10 mouse cellular contexts compared by ENCODE assay signal in genomic region chr17:88758003-88758437, GRCm38 (mm10). TPM values are rescaled to one million over a fixed set of nuclear protein-coding genes. Genes with fewer than 3 reads are reported as not detected.
DNase-seq lines count a peak whose midpoint lies in the region; ATAC-seq lines count a peak whose summit lies in the region.
"Had no signal": no experiment of that assay in that cellular context is flagged by ENCODE, and none has a peak within 500 bp of the region (broad histone marks: within the 10 kb centered on the region; RNA-seq: fewer than 3 reads in every experiment).

No protein-coding gene starts in this region.

- H3K27ac ChIP-seq in forebrain, embryonic 14.5 days (ENCODE audit: low read depth, low read length), result 0 out of 2 replicates have a peak overlapping the region, but pooled peaks have one; percentile 41

- H3K9ac ChIP-seq in forebrain, embryonic 14.5 days (ENCODE audit: low read length), result no peak overlapping the region

- 5% methylated on average over 9 of the region's 9 CpGs for WGBS in forebrain, embryonic 14.5 days

- intact Hi-C loops in left cerebral cortex, postnatal 4 days (cut with DNase I), result loop anchor here (10.0 kb wide), 1 partner anchor 187 kb away; no protein-coding TSS in a partner anchor
- intact Hi-C loops in left cerebral cortex, postnatal 25 days (cut with DNase I), result loop anchor here (10.0 kb wide), 1 partner anchor 187 kb away; no protein-coding TSS in a partner anchor

- H3K36me3 ChIP-seq in forebrain, embryonic 14.5 days (ENCODE audit: control insufficient read depth, insufficient read depth, low read length), result no peaks in the 10 kb centered on the region
- H3K36me3 ChIP-seq: G1E had no signal

- peak; percentile 73 for ATAC-seq in forebrain, embryonic 14.5 days

- H3K4me2 ChIP-seq in forebrain, embryonic 14.5 days (ENCODE audit: low read length), result peak overlapping the region; percentile 21; the same call in 1 of the 2 replicates

- peaks cover 22% of the 10 kb centered on the region for H3K27me3 ChIP-seq in forebrain, embryonic 14.5 days (replicated peaks; ENCODE audit: control insufficient read depth, insufficient read depth, low read length)

- no peak overlapping the region for H3K4me3 ChIP-seq in forebrain, embryonic 14.5 days (ENCODE audit: low read depth, low read length)

- DNase-seq in left cerebral cortex, adult 9 months (ENCODE audit: low spot score in 2 of 2), result peak; percentile 55 to 57
- DNase-seq in left cerebral cortex, postnatal 4 days, result no peak
- peak; percentile 79 for DNase-seq in forebrain, embryonic 14.5 days (ENCODE audit: low spot score)
- peak; percentile 59 to 91 for DNase-seq in left cerebral cortex, postnatal 25 days (ENCODE audit: low spot score in 2 of 2)
- DNase-seq in right cerebral cortex, adult 2 months (ENCODE audit: low spot score in 2 of 2), result peak; percentile 66 to 76
- no peak for DNase-seq in cerebellum, adult 11-12 months
- no peak for DNase-seq in urinary bladder, postnatal 25 days (ENCODE audit: low spot score)
- DNase-seq in kidney, postnatal 25 days, result no peak
- DNase-seq: cerebellum, adult 8-10 months had no signal

- peaks cover 16% of the 10 kb centered on the region for H3K4me1 ChIP-seq in forebrain, embryonic 14.5 days (ENCODE audit: control insufficient read depth, insufficient read depth, low read length)

- no peaks in the 10 kb centered on the region for H3K9me3 ChIP-seq in forebrain, embryonic 14.5 days (replicated peaks; ENCODE audit: control insufficient read depth, low read length)

RNA-seq across cellular contexts. Expression of gene Lhcgr, which starts 33.8 kb away (rescaled TPM):
- total RNA-seq in left cerebral cortex, postnatal 4 days (2021), result under 1 TPM; 0.46 to 0.93 TPM
- 0.79 and 1.3 TPM in 2 replicates for polyA plus RNA-seq in forebrain, embryonic 14.5 days (2014; fragmentation: Nextera tagmentation; extraction: Ambion mirVana)
- under 1 TPM; 0.25 to 0.34 TPM for total RNA-seq in left cerebral cortex, postnatal 25 days (2021)
- polyA plus RNA-seq: G1E had no signal

Comparison
In these comparisons a context has a peak if more than half of its experiments do, and no peak if none do; other contexts are left out.
1. DNase-seq: peak in left cerebral cortex, adult 9 months (2 of 2), forebrain, embryonic 14.5 days (single experiment), left cerebral cortex, postnatal 25 days (2 of 2) and right cerebral cortex, adult 2 months (2 of 2); none in left cerebral cortex, postnatal 4 days (single experiment), cerebellum, adult 11-12 months (single experiment), urinary bladder, postnatal 25 days (single experiment) and kidney, postnatal 25 days (0 of 2).